Comparison of ENCODE assay signal across 21 mouse cellular contexts in genomic region chr7:67050424-67050823, GRCm38 (mm10).
"Had no signal": no experiment of that assay in that cellular context is flagged by ENCODE, and none has a peak within 500 bp of the region (broad histone marks: within the 10 kb centered on the region; RNA-seq: fewer than 3 reads in every experiment).

No protein-coding gene starts in this region.

- DNase-seq: kidney, adult 18-20 months; kidney, adult 9 months; kidney, postnatal 14 days; kidney, postnatal 4 days; left cerebral cortex, postnatal 4 days; liver, postnatal 0 days; retina, postnatal 1 day; right cerebral cortex, postnatal 25 days; spleen, adult 18-20 months; thymus, postnatal 25 days had no signal

- H3K4me3 ChIP-seq: limb, embryonic 12.5 days; limb, embryonic 15.5 days; midbrain, embryonic 10.5 days; midbrain, embryonic 13.5 days; myocyte; neural tube, embryonic 13.5 days; stomach, embryonic 15.5 days had no signal

- H3K36me3 ChIP-seq: midbrain, embryonic 10.5 days; midbrain, embryonic 13.5 days; neural tube, embryonic 13.5 days; stomach, embryonic 15.5 days had no signal

- H3K27me3 ChIP-seq: limb, embryonic 12.5 days; limb, embryonic 15.5 days; megakaryocyte, embryonic 14.5 days; midbrain, embryonic 13.5 days; neural tube, embryonic 13.5 days; stomach, embryonic 15.5 days had no signal

- H3K9me3 ChIP-seq: limb, embryonic 12.5 days; limb, embryonic 15.5 days; megakaryocyte, embryonic 14.5 days; midbrain, embryonic 10.5 days; midbrain, embryonic 13.5 days; neural tube, embryonic 13.5 days; stomach, embryonic 15.5 days had no signal

- H3K27ac ChIP-seq: limb, embryonic 12.5 days; limb, embryonic 15.5 days; liver, embryonic 14.5 days; midbrain, embryonic 10.5 days; midbrain, embryonic 13.5 days; neural tube, embryonic 13.5 days; stomach, embryonic 15.5 days had no signal

- H3K4me2 ChIP-seq: limb, embryonic 12.5 days; limb, embryonic 15.5 days; liver, embryonic 11.5 days; midbrain, embryonic 13.5 days; neural tube, embryonic 13.5 days; stomach, embryonic 15.5 days had no signal

- H3K4me1 ChIP-seq: limb, embryonic 12.5 days; limb, embryonic 15.5 days; midbrain, embryonic 13.5 days; neural tube, embryonic 13.5 days; stomach, embryonic 15.5 days had no signal

- ATAC-seq: liver, postnatal 0 days; midbrain, embryonic 13.5 days; midbrain, embryonic 16.5 days had no signal

- H3K9ac ChIP-seq: limb, embryonic 12.5 days; limb, embryonic 15.5 days; liver, embryonic 14.5 days; liver, postnatal 0 days; midbrain, embryonic 13.5 days; neural tube, embryonic 13.5 days; stomach, embryonic 15.5 days had no signal
